Mouse (Mus musculus) hindbrain, embryonic 11.5 days (tissue): ENCODE results near the gene Ubxn6. TPM values are rescaled to one million over a fixed set of nuclear protein-coding genes. Genes with fewer than 3 reads are reported as not detected.
A peak's percentile ranks its signal among the peaks of the same experiment; 100 is the strongest.
"Not testable (repeated sequence)": the region's sequence is repeated elsewhere in the genome, so short reads cannot be mapped to it uniquely, and the experiment has no call there.

Experiments
- ATAC-seq: fragments of 200-750 bp; cut with Nextera tagmentation; 2 replicates; pipeline ENCODE4 v1.8.0; 2017; ENCODE audit warnings: mild to moderate bottlenecking, moderate TSS enrichment, moderate library complexity; ENCODE audit not compliant: low FRiP score
- DNase-seq: peaks from one replicate; pipeline ENCODE4 v3.0.0-alpha.2; 2015; ENCODE audit warnings: low spot score
- H3K27ac ChIP-seq: fragments of 300-500 bp; sonication (generic); 2 replicates; pipeline ENCODE4 v1.5.1; 2014; ENCODE audit warnings: mild to moderate bottlenecking, low read depth, low read length
- H3K27me3 ChIP-seq: fragments of 300-500 bp; sonication (generic); 2 replicates; pipeline ENCODE4 v1.6.1; 2014; ENCODE audit warnings: mild to moderate bottlenecking, low read length, moderate library complexity, mixed read lengths; ENCODE audit not compliant: control insufficient read depth, insufficient read depth
- H3K36me3 ChIP-seq: fragments of 300-500 bp; sonication (generic); 2 replicates; pipeline ENCODE4 v1.6.1; 2014; ENCODE audit warnings: mild to moderate bottlenecking, low read length, moderate library complexity, mixed read lengths; ENCODE audit not compliant: control insufficient read depth, insufficient read depth
- H3K4me1 ChIP-seq: fragments of 300-500 bp; sonication (generic); replicated peaks from 2 replicates; pipeline ENCODE4 v1.6.1; 2014; ENCODE audit warnings: low read length, mixed read lengths; ENCODE audit not compliant: control insufficient read depth, insufficient read depth
- H3K4me2 ChIP-seq: fragments of 300-500 bp; sonication (generic); replicated peaks from 2 replicates; pipeline ENCODE4 v1.6.1; 2014; ENCODE audit warnings: mild to moderate bottlenecking, low read depth, low read length
- H3K4me3 ChIP-seq: fragments of 300-500 bp; sonication (generic); 2 replicates; pipeline ENCODE4 v1.5.1; 2014; ENCODE audit warnings: low read depth, low read length
- H3K9ac ChIP-seq: fragments of 300-500 bp; sonication (generic); 2 replicates; pipeline ENCODE4 v1.6.1; 2014; ENCODE audit warnings: low read depth, low read length
- H3K9me3 ChIP-seq: fragments of 300-500 bp; sonication (generic); 2 replicates; pipeline ENCODE4 v1.6.1; 2016; ENCODE audit warnings: low read length; ENCODE audit not compliant: control insufficient read depth
- WGBS: fragments of 180-500 bp; shearing (Covaris S2); extraction: QIAGEN DNeasy Blood & Tissue Kit; methylation state at CpG from one replicate; pipeline ENCODE4 v1.1.7; 2014; 5-methylcytosine and 5-hydroxymethylcytosine counted together
- polyA plus RNA-seq: library from polyadenylated mRNA; unstranded; fragments of >200 nt; fragmentation: Nextera tagmentation; extraction: Ambion mirVana; gene quantifications from 2 replicates; pipeline ENCODE4 v1.2.1, GENCODE M21; 2014

Ubxn6 gene
- polyA plus RNA-seq, 1 experiment from 2014 or later = 51.1 TPM

DNA sequence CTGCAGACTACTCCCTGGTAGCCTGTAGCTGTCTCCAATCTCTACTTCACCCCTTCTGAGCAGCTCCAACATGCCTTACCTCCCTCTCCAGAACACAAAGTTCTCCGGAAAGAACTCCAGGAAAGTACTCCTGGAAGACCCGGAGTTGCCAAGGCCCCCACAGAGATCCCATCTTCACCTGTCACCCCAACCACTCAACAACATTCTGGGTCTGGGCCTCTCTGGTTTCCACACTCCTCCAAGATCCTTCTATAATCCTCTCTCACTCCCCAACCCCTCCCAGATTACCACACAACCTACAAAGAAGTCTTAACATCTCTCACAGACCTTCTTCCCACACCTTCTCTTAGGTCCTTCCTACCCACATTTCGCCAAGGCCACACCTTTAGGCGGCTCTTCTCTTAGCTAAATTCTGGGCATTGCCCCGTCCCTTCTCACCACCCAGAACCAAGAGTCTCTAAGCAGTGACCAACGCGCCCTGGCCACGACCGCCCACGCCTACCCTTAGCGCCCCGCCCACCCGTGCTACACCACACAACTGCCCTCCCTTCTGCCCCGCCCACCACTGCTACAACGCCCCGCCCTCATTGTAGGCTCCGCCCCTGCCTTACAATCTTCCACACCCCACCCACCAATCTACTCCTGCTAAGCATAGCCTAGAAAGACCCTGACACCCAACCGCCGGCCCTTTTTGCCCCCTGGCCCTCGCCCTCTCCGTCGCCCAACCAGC, 566 bp downstream of the Ubxn6 start:
- H3K4me1 ChIP-seq = peaks cover 3% of the 10 kb centered on the region; the same call in 1 of the 2 replicates
- H3K4me2 ChIP-seq = peak overlapping the region; percentile 66
- peak; percentile 31 for ATAC-seq
- WGBS = 8% methylated on average over 22 of the region's 22 CpGs
- H3K4me3 ChIP-seq = peak overlapping the region; percentile 70
- H3K36me3 ChIP-seq = peaks cover 7% of the 10 kb centered on the region
- H3K27ac ChIP-seq = peak overlapping the region; percentile 91
- H3K27me3 ChIP-seq = no peaks in the 10 kb centered on the region
- H3K9me3 ChIP-seq = no peaks in the 10 kb centered on the region
- peak; percentile 89 for DNase-seq
- peak overlapping the region; percentile 79 for H3K9ac ChIP-seq

DNA sequence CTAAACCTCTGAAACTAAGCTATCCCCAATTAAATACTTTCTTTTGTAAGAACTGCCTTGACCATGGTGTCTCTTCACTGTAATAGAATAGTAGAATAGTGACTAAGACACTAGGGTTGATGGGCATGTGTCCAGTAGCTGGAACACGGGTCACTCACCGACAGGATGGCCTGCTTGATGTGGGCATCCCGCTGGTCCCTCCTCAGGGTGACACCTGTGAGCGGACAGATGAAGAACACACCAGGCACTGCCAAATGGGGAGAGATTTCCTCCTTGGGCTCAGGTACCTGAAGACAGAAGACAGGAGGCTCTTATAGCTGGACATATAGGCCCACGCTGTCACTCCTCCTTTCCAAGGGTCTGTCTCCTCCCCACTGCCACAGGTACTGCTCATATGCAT, 2.6 kb downstream of the Ubxn6 start:
- no peak overlapping the region for H3K9ac ChIP-seq
- no peak overlapping the region for H3K4me3 ChIP-seq
- 94% methylated on average over 5 of the region's 5 CpGs for WGBS
- peaks cover 3% of the 10 kb centered on the region; the same call in 1 of the 2 replicates for H3K4me1 ChIP-seq
- ATAC-seq (no peak), DNase-seq (no peak)
- no peak overlapping the region for H3K27ac ChIP-seq
- H3K27me3 ChIP-seq = no peaks in the 10 kb centered on the region
- H3K36me3 ChIP-seq = peaks cover 17% of the 10 kb centered on the region
- no peaks in the 10 kb centered on the region for H3K9me3 ChIP-seq
- no peak overlapping the region for H3K4me2 ChIP-seq

DNA sequence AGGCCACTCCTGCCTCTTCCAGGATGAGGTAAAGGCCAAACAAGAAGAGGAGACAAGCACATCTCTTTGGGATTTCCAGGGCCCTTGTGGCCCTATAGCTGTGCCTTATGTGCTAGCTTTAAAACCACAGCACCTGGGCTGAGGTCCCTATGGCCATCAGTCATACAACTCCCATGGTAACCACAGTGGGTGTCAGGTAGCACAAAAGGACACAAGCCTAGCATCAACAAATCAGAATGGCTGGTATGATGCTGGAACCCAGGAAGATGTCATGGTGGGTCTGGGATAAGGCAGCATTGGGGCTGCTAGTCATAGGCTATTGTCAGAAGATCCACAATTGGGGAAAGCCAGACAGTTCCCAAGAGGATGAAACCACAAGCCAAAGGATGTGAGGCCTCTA, 3.7 kb downstream of the Ubxn6 start:
- DNase-seq = no peak
- Histone ChIP-seq H3K27ac (no peak overlapping the region), H3K4me2 (no peak overlapping the region), H3K36me3 (peaks cover 18% of the 10 kb centered on the region), H3K27me3 (no peaks in the 10 kb centered on the region), H3K9me3 (no peaks in the 10 kb centered on the region), H3K4me3 (no peak overlapping the region), H3K4me1 (peaks cover 3% of the 10 kb centered on the region; the same call in 1 of the 2 replicates), H3K9ac (no peak overlapping the region)
- ATAC-seq = no peak

DNA sequence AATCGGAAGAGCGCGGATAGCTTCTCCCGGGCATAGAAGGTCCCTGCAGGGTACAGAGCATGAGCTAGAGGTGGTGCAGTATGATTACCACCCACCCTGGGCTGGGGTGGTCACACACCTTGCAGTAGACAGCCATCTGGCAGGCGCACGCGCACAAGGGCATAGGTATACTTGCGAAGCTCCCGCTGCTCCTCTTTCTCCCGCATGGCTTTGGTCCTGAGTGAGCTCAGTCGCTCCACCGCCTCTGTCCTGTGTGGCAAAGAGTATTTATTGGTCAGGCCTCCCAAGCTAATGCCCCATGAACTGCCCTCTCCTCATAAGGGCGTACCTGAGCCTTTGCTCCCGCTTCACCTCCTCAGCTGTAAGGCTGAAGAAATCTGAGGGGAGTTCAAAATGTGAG, 5.8 kb downstream of the Ubxn6 start:
- ATAC-seq (no peak), DNase-seq (no peak)
- Histone ChIP-seq H3K36me3 (peaks cover 22% of the 10 kb centered on the region), H3K4me2 (no peak overlapping the region), H3K4me1 (peaks cover 2% of the 10 kb centered on the region; the same call in 1 of the 2 replicates), H3K27ac (no peak overlapping the region), H3K9me3 (no peaks in the 10 kb centered on the region), H3K4me3 (no peak overlapping the region), H3K9ac (no peak overlapping the region), H3K27me3 (no peaks in the 10 kb centered on the region)
- WGBS = 95% methylated on average over 14 of the region's 14 CpGs

GRCm38 (mm10) chr17:56066451-56066850, 8.4 kb downstream of the Ubxn6 start:
- H3K9ac ChIP-seq = no peak overlapping the region
- no peak overlapping the region for H3K4me2 ChIP-seq
- H3K4me1 ChIP-seq = no peaks in the 10 kb centered on the region
- H3K27me3 ChIP-seq = no peaks in the 10 kb centered on the region
- no peak overlapping the region for H3K27ac ChIP-seq
- peaks cover 26% of the 10 kb centered on the region for H3K36me3 ChIP-seq
- no peak overlapping the region for H3K4me3 ChIP-seq
- ATAC-seq (no peak), DNase-seq (no peak)
- H3K9me3 ChIP-seq = no peaks in the 10 kb centered on the region

GRCm38 (mm10) chr17:56065715-56066114, 9.1 kb downstream of the Ubxn6 start:
- ATAC-seq, H3K4me1 ChIP-seq, H3K27me3 ChIP-seq, DNase-seq, H3K9ac ChIP-seq, H3K4me2 ChIP-seq, H3K27ac ChIP-seq, H3K4me3 ChIP-seq, H3K9me3 ChIP-seq: not testable (repeated sequence)
- WGBS = 83% methylated on average over 6 of the region's 6 CpGs
- peaks cover 23% of the 10 kb centered on the region for H3K36me3 ChIP-seq

DNA sequence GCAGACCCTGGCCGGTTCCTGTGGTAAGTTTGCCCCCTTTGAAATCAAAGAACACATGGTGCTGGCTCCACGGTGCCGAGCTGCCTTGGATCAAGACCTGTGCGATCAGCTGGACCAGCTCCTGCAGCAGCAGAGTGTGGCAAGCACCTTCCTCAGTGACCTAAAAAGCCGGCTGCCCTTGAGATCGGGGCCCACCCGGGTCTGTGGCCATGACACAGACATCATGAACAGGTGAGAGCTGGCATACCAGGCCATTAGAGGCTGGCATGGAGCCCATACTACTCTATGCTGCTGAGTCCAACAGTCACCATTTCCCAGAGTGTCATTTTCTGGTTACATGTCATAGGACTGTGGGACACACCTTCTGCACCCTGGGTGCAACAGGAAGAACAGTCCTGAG, 12.7 kb downstream of the Ubxn6 start:
- no peak overlapping the region for H3K4me2 ChIP-seq
- no peak for ATAC-seq
- H3K36me3 ChIP-seq = peaks cover 9% of the 10 kb centered on the region
- no peaks in the 10 kb centered on the region for H3K27me3 ChIP-seq
- DNase-seq = no peak
- H3K4me1 ChIP-seq = no peaks in the 10 kb centered on the region
- H3K27ac ChIP-seq = no peak overlapping the region
- no peak overlapping the region for H3K9ac ChIP-seq
- no peak overlapping the region for H3K4me3 ChIP-seq
- WGBS = 93% methylated on average over 7 of the region's 7 CpGs
- H3K9me3 ChIP-seq = no peaks in the 10 kb centered on the region

DNA sequence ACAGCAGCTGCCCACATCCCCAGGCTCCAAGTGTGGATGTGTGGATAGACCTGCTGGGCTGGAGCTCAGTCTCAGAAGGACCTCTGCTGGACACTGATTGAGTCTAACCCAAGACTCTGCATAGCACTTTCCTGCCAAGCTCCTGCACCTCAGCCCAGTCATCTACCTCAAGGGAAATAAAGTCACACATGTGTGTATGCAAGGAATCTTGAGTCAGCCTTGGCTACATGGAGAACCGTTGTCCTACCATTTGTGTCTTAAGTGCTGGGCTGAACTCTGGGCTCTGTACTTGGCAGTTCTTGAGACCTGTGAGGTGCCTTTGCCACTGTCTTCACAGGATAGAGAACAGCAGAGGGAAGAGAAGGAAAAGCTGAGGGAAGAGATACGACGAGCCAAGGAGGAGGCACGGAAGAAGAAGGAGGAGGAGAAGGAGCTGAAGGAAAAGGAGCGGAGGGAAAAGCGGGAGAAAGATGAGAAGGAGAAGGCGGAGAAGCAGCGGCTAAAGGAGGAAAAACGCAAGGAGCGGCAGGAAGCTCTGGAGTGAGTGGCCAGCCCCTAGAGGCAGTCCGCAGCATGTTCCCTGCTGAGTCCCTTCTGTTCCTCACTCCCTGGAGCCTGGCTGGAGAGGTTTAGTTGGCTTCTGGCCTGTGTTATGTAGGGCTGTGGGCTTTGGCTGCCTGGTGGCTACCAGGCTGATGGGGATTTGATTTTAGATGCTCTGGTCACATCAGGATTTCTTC, 17.3 kb downstream of the Ubxn6 start:
- Histone ChIP-seq H3K4me1 (no peaks in the 10 kb centered on the region), H3K27ac (no peak overlapping the region), H3K36me3 (peaks cover 2% of the 10 kb centered on the region; the same call in 1 of the 2 replicates), H3K4me3 (no peak overlapping the region), H3K9ac (no peak overlapping the region), H3K9me3 (no peaks in the 10 kb centered on the region), H3K4me2 (no peak overlapping the region), H3K27me3 (no peaks in the 10 kb centered on the region)
- 93% methylated on average over 11 of the region's 11 CpGs for WGBS
- DNase-seq (no peak), ATAC-seq (no peak)
